In the genomic region with DNA sequence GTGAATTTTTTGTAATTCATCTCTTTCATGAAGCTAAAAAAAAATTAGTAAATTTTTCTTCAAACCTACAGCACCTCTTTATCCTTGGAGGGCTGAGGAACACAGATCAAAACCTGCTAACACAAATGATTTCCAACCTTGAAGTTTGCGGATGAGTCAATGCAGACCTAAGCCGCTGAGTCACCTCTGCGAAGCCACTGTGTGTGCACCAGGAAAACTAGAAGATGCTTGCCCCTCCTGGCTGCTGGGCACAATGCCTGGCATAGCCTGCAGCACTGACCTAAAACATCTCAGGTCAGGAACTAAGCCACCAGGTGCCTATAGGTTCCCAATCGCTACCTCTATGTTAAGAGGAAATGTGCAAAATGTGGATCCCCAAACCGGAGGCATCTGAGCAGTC, we compare ENCODE assay signal across 13 mouse cellular contexts.
"Had no signal": no experiment of that assay in that cellular context is flagged by ENCODE, and none has a peak within 500 bp of the region (broad histone marks: within the 10 kb centered on the region; RNA-seq: fewer than 3 reads in every experiment).

No protein-coding gene starts in this region.

- H3K4me3 ChIP-seq: layer of hippocampus, adult 2 months; limb, embryonic 13.5 days; liver, embryonic 15.5 days; megakaryocyte, embryonic 14.5 days; midbrain, embryonic 15.5 days; neural tube, embryonic 13.5 days had no signal

- H3K4me1 ChIP-seq: midbrain, embryonic 15.5 days; neural tube, embryonic 13.5 days had no signal

- H3K27me3 ChIP-seq: limb, embryonic 13.5 days; liver, embryonic 15.5 days; megakaryocyte, embryonic 14.5 days; midbrain, embryonic 15.5 days; neural tube, embryonic 13.5 days had no signal

- H3K36me3 ChIP-seq: limb, embryonic 13.5 days; liver, embryonic 15.5 days; midbrain, embryonic 15.5 days; neural tube, embryonic 13.5 days had no signal

- DNase-seq: kidney, adult 18-20 months; kidney, postnatal 10 days; kidney, postnatal 4 days; left cerebral cortex, postnatal 4 days; lung, adult 2 months; retina, postnatal 1 day had no signal

- H3K27ac ChIP-seq: layer of hippocampus, adult 2 months; limb, embryonic 13.5 days; liver, embryonic 15.5 days; macrophage; midbrain, embryonic 15.5 days; neural tube, embryonic 13.5 days had no signal
